Mouse (Mus musculus) lung, embryonic 15.5 days (tissue): ENCODE results near the gene Uspl1. TPM values are rescaled to one million over a fixed set of nuclear protein-coding genes. Genes with fewer than 3 reads are reported as not detected.

Experiments
- ATAC-seq: fragments of 200-750 bp; cut with Nextera tagmentation; 2 replicates; pipeline ENCODE4 v1.8.0; 2017; ENCODE audit warnings: moderate number of reproducible peaks, borderline replicate concordance; ENCODE audit not compliant: low FRiP score, low TSS enrichment; ENCODE audit errors: extremely low read depth
- H3K27ac ChIP-seq: fragments of 300-500 bp; sonication (generic); 2 replicates; pipeline ENCODE4 v1.5.1; 2015; ENCODE audit warnings: moderate library complexity, mild to moderate bottlenecking, inconsistent platforms
- H3K27me3 ChIP-seq: fragments of 300-500 bp; sonication (generic); 2 replicates; pipeline ENCODE4 v1.6.1; 2015; ENCODE audit warnings: inconsistent platforms
- H3K36me3 ChIP-seq: fragments of 300-500 bp; sonication (generic); 2 replicates; pipeline ENCODE4 v1.6.1; 2015; ENCODE audit warnings: inconsistent platforms
- H3K4me1 ChIP-seq: fragments of 300-500 bp; sonication (generic); 2 replicates; pipeline ENCODE4 v1.6.1; 2015; ENCODE audit warnings: inconsistent platforms
- H3K4me2 ChIP-seq: fragments of 300-500 bp; sonication (generic); 2 replicates; pipeline ENCODE4 v1.6.1; 2015; ENCODE audit warnings: inconsistent platforms, mild to moderate bottlenecking, moderate library complexity
- H3K4me3 ChIP-seq: fragments of 300-500 bp; sonication (generic); 2 replicates; pipeline ENCODE4 v1.5.1; 2015; ENCODE audit warnings: mild to moderate bottlenecking, inconsistent platforms
- H3K9ac ChIP-seq: fragments of 300-500 bp; sonication (generic); 2 replicates; pipeline ENCODE4 v1.6.1; 2015; ENCODE audit warnings: inconsistent platforms
- H3K9me3 ChIP-seq: fragments of 300-500 bp; sonication (generic); 2 replicates; pipeline ENCODE4 v1.6.1; 2016; ENCODE audit warnings: inconsistent platforms
- WGBS: fragments of 180-500 bp; shearing (Covaris S2); methylation state at CpG from one replicate; pipeline ENCODE4 v1.1.7; 2015; 5-methylcytosine and 5-hydroxymethylcytosine counted together
- polyA plus RNA-seq: library from polyadenylated mRNA; unstranded; fragments of >200 nt; fragmentation: Nextera tagmentation; extraction: Ambion mirVana; gene quantifications from 2 replicates; pipeline ENCODE4 v1.2.1, GENCODE M21; 2015

Gene Uspl1
- polyA plus RNA-seq, 1 experiment from 2014 or later, result 39.0 TPM

GRCm38 (mm10) chr5:149198782-149199181 lies 14.6 kb downstream of the Uspl1 start:
- H3K4me3 ChIP-seq, result no peak overlapping the region
- H3K9me3 ChIP-seq, result no peaks in the 10 kb centered on the region
- peaks cover 11% of the 10 kb centered on the region for H3K4me1 ChIP-seq
- no peak for ATAC-seq
- no peaks in the 10 kb centered on the region for H3K27me3 ChIP-seq
- no peak overlapping the region for H3K4me2 ChIP-seq
- H3K36me3 ChIP-seq, result peaks cover 63% of the 10 kb centered on the region
- 85% methylated on average over 1 of the region's 1 CpGs for WGBS
- H3K9ac ChIP-seq, result no peak overlapping the region
- H3K27ac ChIP-seq, result no peak overlapping the region

- Histone ChIP-seq H3K4me1 (peaks cover 7% of the 10 kb centered on the region; the same call in 1 of the 2 replicates), H3K36me3 (peaks cover 68% of the 10 kb centered on the region), H3K4me3 (no peak overlapping the region), H3K27ac (no peak overlapping the region), H3K4me2 (no peak overlapping the region), H3K9ac (no peak overlapping the region), H3K9me3 (no peaks in the 10 kb centered on the region), H3K27me3 (no peaks in the 10 kb centered on the region)
- no peak for ATAC-seq
- 82% methylated on average over 5 of the region's 5 CpGs for WGBS
These were observed 18.8 kb downstream of the Uspl1 start for GRCm38 (mm10) chr5:149202941-149203340.

- 89% methylated on average over 4 of the region's 4 CpGs for WGBS
- no peaks in the 10 kb centered on the region for H3K9me3 ChIP-seq
- H3K27me3 ChIP-seq, result no peaks in the 10 kb centered on the region
- H3K27ac ChIP-seq, result no peak overlapping the region
- H3K4me1 ChIP-seq, result peaks cover 10% of the 10 kb centered on the region
- H3K36me3 ChIP-seq, result peaks cover 66% of the 10 kb centered on the region
- no peak overlapping the region for H3K9ac ChIP-seq
- no peak overlapping the region for H3K4me2 ChIP-seq
- ATAC-seq, result no peak
- no peak overlapping the region for H3K4me3 ChIP-seq
These were observed 19.7 kb downstream of the Uspl1 start for GRCm38 (mm10) chr5:149203796-149204375.

DNA sequence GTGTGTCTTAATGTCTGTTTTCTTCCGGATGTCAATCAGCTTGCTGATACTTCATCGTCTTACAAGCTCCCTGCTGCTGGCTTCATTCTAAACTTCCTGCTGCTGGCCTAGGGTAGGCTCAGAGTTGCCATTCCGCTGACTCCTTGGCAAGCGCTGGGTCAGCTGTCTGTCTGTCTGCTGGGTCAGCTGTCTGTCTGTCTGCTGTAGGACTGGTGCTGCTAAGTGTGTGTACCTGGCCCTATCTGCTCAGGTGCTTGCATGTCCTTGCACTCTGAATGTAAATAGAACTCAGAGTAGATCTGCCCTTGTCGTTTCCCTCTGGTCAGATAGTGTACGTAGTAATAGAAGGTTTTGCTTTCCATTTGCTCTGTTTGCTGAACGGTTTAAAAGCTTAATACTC lies 20.7 kb downstream of the Uspl1 start:
- Histone ChIP-seq H3K4me2 (no peak overlapping the region), H3K9me3 (no peaks in the 10 kb centered on the region), H3K36me3 (peaks cover 58% of the 10 kb centered on the region), H3K4me1 (peaks cover 16% of the 10 kb centered on the region), H3K27me3 (no peaks in the 10 kb centered on the region), H3K27ac (no peak overlapping the region), H3K4me3 (no peak overlapping the region), H3K9ac (no peak overlapping the region)
- WGBS, result 80% methylated on average over 7 of the region's 7 CpGs
- no peak for ATAC-seq

DNA sequence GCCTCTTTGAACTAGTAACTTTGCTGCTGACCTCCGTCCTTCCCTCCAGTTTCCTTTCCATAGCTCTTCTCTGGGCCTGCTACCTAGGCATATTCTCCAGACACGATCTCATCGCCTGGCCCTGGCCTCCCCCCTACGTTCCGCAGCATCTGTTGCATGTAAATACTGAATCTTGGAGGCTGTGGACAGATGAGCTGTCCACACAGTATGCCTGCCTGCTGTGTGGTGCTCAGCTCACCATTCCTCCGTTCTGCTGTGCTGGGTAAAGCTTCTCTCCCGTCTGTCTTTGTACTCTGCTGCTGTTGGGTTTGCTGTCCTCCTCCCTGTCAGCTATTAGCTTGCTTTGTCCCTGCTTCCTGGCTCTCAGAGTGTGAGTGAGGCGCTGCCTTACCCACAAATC lies 21.1 kb downstream of the Uspl1 start:
- Histone ChIP-seq H3K27ac (no peak overlapping the region), H3K9me3 (no peaks in the 10 kb centered on the region), H3K27me3 (no peaks in the 10 kb centered on the region), H3K9ac (no peak overlapping the region), H3K36me3 (peaks cover 61% of the 10 kb centered on the region), H3K4me3 (no peak overlapping the region), H3K4me1 (peaks cover 16% of the 10 kb centered on the region), H3K4me2 (no peak overlapping the region)
- no peak for ATAC-seq
- WGBS, result 70% methylated on average over 8 of the region's 8 CpGs

DNA sequence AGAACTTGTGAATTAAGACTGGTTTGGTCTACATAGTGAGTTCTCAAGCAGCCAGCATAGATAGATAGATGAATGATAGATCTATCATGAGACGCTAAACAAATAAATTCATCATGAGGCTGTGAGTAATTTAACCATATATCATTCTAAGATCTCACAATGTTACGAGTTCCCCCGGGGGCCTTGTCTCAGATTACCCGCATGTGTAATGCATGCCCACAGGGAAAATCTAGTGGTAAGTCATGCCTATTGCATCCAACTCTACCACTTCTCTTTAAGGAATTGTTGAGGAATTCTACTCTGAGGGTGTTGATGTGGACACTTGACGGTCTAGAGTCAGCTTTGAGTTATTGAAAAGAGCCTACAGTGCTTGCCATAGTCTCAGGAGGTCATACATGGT lies 22.1 kb downstream of the Uspl1 start:
- no peaks in the 10 kb centered on the region for H3K9me3 ChIP-seq
- H3K9ac ChIP-seq, result no peak overlapping the region
- H3K36me3 ChIP-seq, result peaks cover 67% of the 10 kb centered on the region
- WGBS, result 87% methylated on average over 5 of the region's 5 CpGs
- H3K27ac ChIP-seq, result no peak overlapping the region
- peaks cover 16% of the 10 kb centered on the region for H3K4me1 ChIP-seq
- H3K27me3 ChIP-seq, result no peaks in the 10 kb centered on the region
- H3K4me3 ChIP-seq, result no peak overlapping the region
- ATAC-seq, result no peak
- H3K4me2 ChIP-seq, result no peak overlapping the region

DNA sequence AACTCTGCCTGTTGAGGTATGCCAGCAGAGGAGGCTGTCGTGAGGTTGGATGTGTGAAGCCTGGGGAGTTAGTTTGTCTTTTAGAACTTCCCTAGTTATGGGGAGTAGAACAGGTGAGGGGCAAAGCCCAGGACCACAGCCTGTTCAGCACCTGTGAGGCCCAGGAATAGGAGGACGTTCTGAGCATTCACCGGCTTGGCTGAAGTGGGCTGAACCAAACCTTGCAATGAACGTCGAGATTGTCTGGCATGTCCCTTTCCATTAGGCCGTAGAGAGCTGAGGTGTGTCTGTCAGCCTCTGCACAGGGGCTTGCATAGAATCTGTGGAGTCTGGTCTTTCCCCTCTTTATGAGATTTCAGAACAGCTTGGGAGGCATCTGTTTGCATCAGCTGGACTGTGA lies 23.5 kb downstream of the Uspl1 start:
- no peak overlapping the region for H3K4me3 ChIP-seq
- peaks cover 16% of the 10 kb centered on the region for H3K4me1 ChIP-seq
- H3K27me3 ChIP-seq, result no peaks in the 10 kb centered on the region
- H3K36me3 ChIP-seq, result peaks cover 64% of the 10 kb centered on the region
- H3K9me3 ChIP-seq, result no peaks in the 10 kb centered on the region
- 65% methylated on average over 6 of the region's 6 CpGs for WGBS
- H3K4me2 ChIP-seq, result no peak overlapping the region
- no peak overlapping the region for H3K9ac ChIP-seq
- no peak for ATAC-seq
- no peak overlapping the region for H3K27ac ChIP-seq

DNA sequence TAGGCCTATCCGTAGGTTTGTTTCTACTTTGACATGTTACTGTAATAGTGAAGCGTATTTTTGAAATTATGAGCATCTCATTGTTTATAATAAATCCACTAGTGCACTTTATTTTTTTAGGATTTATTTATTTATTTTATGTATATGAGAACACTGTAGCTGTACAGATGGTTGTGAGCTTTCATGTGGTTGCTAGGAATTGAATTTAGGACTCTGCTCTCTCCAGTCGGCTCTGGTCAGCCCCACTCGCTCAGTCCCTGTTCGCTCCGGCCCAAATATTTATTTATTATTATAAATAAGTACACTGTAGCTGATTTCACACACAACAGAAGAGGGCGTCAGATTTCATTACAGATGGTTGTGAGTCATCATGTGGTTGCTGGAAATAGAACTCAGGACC lies 24.6 kb downstream of the Uspl1 start:
- Histone ChIP-seq H3K4me3 (no peak overlapping the region), H3K9ac (no peak overlapping the region), H3K27ac (no peak overlapping the region), H3K9me3 (no peaks in the 10 kb centered on the region), H3K4me2 (no peak overlapping the region), H3K4me1 (peaks cover 16% of the 10 kb centered on the region), H3K36me3 (peaks cover 65% of the 10 kb centered on the region), H3K27me3 (no peaks in the 10 kb centered on the region)
- no peak for ATAC-seq
- whole genome bisulfite sequencing, result 59% methylated on average over 7 of the region's 7 CpGs

DNA sequence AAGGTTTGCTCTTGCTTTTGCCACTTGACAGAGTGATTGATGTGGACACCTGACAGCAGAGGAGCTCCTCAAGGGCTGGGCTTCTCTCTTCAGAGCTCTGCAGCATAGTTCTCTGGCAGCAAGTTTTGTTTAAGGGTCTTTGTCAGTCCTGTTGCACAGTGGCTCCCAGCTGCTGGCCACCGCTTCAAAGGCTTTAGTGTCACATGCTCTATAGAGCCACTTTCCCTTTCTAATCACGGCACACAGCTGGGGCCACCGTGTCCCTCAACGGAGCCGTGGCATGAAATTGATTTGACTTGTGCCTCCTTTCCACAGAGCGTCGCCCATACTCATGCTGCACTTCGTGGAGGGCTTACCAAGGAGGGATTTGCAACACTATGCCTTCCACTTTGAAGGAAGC lies 25.2 kb downstream of the Uspl1 start:
- Histone ChIP-seq H3K9me3 (no peaks in the 10 kb centered on the region), H3K4me2 (no peak overlapping the region), H3K27ac (no peak overlapping the region), H3K36me3 (peaks cover 65% of the 10 kb centered on the region), H3K4me1 (peaks cover 16% of the 10 kb centered on the region), H3K27me3 (no peaks in the 10 kb centered on the region), H3K4me3 (no peak overlapping the region), H3K9ac (no peak overlapping the region)
- peak; percentile 63; the same call in 1 of the 2 replicates for ATAC-seq
- 51% methylated on average over 8 of the region's 8 CpGs for WGBS

DNA sequence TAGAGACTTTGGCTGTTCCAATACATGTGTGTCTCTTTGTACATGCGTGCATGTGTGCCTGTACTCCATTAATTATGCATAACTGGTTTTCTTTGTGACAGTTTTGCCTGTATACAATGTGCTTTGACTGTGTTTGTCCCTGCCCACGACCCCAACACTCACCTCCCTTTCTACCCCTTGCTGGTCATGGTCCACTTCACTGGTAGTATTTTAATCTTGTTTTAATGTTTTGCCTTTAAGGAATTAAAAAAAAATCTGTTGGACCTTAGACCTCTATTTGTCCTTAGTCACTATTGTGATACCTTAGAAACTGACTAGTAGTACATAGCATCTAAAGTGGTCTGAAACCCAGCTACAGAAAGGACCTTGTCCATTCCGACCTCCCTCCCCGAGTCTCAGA lies 26.9 kb downstream of the Uspl1 start:
- Histone ChIP-seq H3K27me3 (no peaks in the 10 kb centered on the region), H3K27ac (no peak overlapping the region), H3K4me3 (no peak overlapping the region), H3K9me3 (no peaks in the 10 kb centered on the region), H3K9ac (no peak overlapping the region), H3K4me2 (no peak overlapping the region), H3K36me3 (peaks cover 69% of the 10 kb centered on the region), H3K4me1 (peaks cover 16% of the 10 kb centered on the region)
- ATAC-seq, result no peak
- 94% methylated on average over 4 of the region's 4 CpGs for WGBS

GRCm38 (mm10) chr5:149212806-149213205 lies 28.7 kb downstream of the Uspl1 start:
- peaks cover 11% of the 10 kb centered on the region; the same call in 1 of the 2 replicates for H3K4me1 ChIP-seq
- H3K4me2 ChIP-seq, result no peak overlapping the region
- H3K27me3 ChIP-seq, result no peaks in the 10 kb centered on the region
- no peak overlapping the region for H3K9ac ChIP-seq
- ATAC-seq, result no peak
- peaks cover 61% of the 10 kb centered on the region for H3K36me3 ChIP-seq
- no peaks in the 10 kb centered on the region for H3K9me3 ChIP-seq
- H3K27ac ChIP-seq, result no peak overlapping the region
- no peak overlapping the region for H3K4me3 ChIP-seq
- WGBS, result 86% methylated on average over 4 of the region's 4 CpGs

DNA sequence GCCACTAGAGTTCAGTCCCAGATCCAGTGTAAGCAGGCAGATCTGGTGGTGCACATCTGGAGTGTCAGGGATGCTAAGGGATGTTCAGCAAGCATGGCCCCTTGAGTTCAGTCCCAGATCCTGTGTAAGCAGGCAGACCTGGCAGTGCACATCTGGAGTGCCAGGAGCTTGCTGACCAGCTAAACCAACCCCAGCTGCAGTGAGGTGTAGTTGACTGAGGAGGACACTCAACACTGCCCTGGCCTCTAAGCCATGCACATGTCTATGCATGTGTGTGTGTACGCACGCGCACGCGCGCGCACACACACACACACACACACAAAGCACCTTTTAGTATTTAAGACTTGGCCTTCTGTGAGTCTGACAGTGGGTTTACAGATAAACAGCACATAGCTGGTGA lies 31.4 kb downstream of the Uspl1 start:
- Histone ChIP-seq H3K4me1 (no peaks in the 10 kb centered on the region), H3K27me3 (no peaks in the 10 kb centered on the region), H3K9ac (no peak overlapping the region), H3K27ac (no peak overlapping the region), H3K4me2 (no peak overlapping the region), H3K9me3 (no peaks in the 10 kb centered on the region), H3K4me3 (no peak overlapping the region), H3K36me3 (peaks cover 53% of the 10 kb centered on the region)
- no peak for ATAC-seq
- WGBS, result 96% methylated on average over 7 of the region's 7 CpGs
